Mouse (Mus musculus): ENCODE measurements at regions not wholly inside any gene's neighbourhood (a gene's known extent, or its start where the extent isn't known, plus 50 kb on each side); places are given as distances from the start of the nearest gene placed in this dataset.
A peak's percentile ranks its signal among the peaks of the same experiment; 100 is the strongest.
"Not testable (repeated sequence)": the region's sequence is repeated elsewhere in the genome, so short reads cannot be mapped to it uniquely, and the experiment has no call there.

DNA sequence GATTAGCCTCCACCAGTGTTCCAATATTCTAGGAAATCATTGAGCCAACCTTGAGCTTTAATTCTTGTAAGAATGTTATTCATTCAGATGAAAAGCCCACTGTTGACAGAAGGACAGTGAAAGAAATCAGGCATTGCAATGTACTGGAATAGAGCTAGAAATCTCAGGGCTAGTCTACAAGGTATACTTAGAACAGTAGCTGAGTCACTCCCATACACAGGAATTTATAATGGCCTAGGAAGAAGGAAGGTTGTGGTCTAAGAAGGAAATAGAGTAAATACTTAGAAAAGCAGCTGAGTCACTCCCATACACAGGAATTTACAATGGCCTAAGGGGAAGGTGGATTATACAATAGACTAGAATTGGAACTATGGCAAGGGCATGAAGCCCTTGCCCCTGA, 174.6 kb downstream of the Fam181b start:
- DNase-seq: not testable (repeated sequence)

DNA sequence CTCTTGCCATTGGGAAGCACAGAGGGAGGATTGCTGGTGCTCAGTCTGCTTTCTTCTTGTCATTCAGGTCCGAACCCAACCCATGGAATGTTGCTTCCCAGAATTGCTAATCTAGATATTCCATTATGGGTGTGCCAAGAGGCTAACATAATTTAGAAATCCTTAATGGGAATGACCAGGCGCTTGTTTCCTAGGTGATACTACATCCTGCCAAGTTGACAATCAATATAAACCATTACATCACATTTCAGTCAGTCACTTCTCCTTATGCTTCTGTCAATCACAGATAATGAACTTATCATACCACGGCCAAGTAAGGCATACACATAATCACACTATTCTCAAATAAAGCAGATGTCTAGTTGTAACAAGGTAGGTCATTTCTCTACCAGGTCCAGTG, 206.1 kb downstream of the Fam181b start:
- no peak for DNase-seq

DNA sequence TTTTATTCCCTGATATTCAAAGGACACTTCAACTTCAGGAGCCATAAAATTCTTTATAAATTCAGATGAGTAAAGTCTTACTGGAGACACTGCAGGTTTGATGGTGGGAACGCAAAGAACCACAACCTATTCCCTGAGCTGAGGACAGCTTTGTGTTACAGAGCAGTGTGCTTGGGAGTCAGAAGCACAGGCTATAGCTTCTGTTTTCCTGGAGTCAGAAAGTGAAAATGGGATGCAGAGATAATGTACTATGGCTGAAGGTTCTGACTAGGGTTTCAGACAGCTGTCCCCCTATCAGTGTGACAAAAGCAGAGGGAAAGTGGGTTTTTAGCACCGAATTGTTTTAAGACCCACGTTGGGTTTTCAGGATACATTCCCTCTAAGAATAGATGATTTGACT, 211.8 kb downstream of the Fam181b start:
- no peak for DNase-seq

DNA sequence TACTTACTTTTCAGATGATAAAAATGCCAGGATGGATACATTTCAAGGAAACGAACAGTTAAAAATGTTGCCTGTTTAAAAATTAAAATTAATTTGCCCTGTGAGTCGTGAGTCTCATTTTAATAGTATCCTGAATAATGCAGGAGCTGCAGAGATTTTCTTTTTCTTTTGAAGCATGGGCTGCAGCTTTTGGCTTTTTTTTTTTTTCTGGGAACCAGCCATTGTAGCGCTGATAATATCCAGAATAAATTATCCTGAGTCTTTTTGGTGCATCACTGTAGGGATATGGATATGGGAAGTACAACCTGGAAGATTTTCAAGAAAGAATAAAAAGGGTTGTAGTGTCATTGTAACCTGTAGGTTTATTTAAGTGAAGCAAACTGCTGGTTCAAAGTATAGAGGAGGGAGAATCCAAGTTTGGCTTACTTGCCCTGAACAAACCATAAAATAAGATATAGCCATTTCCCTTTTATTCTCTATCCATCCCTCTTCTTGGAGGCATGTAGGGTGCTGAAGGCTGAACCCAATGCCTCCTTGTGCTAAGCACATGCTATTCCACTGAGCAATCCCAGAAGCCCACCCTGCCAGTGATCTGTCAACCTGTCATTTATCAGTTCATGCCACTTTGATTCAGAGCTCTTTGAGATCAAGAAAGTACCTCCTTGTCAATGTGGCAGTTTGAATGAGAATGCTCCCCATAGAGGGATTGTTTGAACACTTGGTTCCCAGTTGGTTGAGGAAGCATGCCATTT, 212.5 kb downstream of the Fam181b start:
- DNase-seq: no peak

DNA sequence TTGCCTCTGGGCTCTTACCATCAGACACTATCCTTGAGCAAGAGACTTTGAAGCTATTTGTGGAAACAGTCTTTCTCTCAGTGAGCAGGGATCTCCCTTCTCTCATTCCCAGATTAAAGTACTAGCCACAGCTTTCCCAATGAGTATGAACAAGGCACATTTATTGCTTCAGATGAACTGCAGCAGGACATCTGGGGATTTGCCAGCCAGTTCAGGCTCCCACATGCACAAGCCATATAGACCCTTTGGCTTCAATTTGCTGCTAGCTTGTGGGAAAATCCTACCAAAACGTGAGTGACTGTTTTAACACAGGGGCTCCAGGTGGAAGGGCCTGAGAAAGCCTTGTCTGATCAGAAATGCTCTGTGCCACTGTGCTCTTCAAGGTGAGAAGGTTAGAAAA, 233.1 kb downstream of the Fam181b start:
- no peak for DNase-seq

DNA sequence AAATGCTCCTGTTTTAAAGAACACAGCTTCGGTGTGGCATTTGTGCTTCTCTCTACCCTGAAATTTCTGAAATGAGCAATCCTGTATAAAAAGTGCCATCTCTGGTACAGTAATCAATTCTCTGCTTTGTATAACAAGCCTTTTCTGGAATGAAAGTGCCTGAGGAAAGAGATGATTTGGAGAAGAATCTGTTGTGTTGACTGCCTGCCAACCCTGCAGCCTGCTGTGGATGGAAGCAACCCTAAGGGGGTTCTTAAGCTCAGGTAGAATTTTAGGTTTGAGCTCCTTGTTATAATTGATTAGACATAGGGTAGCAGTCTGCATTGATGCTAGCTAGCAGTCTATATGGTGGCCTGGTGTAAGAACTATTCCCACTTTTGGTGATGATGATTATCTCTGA, 251.7 kb downstream of the Fam181b start:
- no peak for DNase-seq

DNA sequence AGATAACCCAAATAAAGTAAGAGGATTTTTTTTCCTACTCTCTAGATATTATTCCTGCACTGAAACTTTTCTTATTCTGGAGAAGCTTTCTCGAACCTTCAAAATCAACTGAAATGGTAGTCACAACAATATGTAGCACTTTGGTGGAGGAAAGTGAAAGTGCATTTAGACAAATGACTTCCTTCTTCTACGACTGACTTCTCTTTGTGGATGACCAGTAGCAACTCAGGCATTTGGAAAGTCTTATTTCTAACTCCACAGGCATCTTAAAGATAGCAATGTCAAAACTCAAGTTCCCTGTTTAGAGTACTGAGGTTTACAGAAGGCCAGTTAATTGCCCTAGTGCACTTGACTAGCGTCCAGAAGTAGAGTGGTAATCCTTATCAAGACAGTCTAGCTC, 252.5 kb downstream of the Fam181b start:
- DNase-seq: no peak

DNA sequence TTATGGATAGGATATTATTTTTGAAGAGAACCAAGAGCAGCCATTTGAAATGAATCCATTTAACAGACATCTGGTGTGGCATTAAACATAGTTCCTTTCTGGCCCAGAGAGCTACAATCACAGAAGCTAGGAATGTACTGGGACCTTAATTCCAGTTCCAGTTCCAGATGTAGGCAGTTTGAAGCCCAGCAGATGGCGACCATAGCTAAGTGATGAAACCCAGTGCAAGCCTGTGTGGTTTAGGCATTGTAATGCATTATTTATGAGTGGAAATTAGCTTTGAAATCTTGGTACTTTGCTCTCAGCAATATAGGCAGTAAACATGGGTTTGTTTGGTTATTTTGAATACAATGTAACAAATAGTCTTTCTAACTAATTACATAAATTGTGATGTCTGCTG, 256.8 kb downstream of the Fam181b start:
- DNase-seq: peak; percentile 66

Measured in heart, adult 11 months (tissue).